Mouse (Mus musculus) MN1 (cell line): Measurements from ENCODE around the gene Rbks.

Experiments used
- DNase-seq: peaks from one replicate; pipeline ENCODE4 v3.0.0-alpha.2; 2016; ENCODE audit warnings: low spot score

Gene Rbks

DNA sequence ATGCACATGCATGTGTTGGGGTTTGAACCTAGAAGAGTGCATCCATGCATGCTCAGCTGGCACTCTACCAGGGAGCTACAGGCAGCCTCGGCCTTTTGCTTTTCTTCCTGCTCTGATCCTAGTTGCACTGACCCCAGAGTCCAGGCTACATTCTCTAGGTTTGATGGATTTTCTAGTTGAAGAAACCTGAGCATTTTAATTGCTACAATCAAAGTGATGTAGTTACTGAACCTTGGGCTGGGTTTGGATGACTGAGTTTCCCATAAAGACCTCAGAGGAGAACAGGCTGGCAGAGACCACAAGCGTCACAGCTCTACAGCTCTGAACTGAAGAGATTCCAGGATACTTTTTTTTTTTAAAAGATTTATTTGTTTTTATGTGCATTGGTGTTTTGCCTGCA, 114.2 kb downstream of the Rbks start:
- no peak for DNase-seq

DNA sequence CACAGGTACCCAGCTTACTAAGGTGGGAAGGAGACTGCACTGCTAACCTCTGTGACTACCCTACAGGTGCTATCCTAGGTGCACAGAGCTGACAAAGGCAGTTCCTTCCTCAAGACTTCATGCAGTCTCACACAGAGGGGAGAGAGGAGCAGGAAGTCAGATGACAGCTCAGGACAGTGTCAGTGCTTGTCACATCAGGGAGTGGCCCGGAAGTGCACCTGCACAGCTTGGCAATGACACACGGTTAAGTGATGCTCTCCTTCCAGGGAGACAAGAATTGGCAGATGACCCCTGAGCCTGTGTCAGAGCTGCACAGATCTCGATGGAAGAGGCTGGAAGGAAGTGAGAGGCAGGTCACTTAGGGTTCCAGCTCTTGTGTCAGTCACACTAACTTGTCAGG, 115.5 kb downstream of the Rbks start:
- no peak for DNase-seq

DNA sequence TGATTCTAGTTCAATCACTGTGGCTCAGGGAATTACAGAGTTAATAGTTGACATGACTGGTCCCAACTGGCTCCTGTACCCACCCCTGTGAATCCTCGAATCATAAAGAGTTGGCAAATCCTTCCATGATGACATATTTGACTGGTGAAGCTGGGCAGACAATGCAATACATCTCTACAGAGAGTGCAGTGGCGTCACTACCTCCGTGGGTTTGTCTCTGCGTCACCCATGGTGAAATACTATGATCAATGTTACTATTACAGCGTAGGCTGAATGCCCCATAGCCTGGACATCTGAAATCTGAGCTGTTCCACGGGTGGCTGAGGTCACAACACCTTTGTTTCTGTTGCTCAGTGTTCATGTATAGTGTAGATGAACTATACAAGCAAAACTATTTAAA, 116.2 kb downstream of the Rbks start:
- no peak for DNase-seq

DNA sequence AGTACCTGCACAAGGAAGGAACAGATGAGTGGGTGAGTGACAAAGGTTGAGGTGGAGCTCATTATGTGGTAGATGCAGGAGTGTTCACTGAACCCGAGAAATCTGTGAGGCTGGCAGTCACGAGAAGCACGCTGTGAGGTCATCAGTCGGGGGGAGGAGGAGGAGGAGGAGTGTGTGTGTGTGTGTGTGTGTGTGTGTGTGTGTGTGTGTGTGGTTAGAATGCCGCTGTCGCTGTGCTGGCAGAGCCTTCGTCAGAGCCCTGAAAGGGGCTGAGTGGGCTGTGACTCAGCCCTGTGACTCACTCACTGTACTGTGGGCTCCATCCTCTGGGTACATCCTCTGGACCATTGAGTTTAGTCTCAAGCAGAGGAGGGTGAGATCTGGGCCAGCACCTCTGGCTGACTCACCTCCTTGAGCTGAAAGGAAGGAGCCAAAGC, 120.9 kb downstream of the Rbks start:
- DNase-seq, result peak; percentile 82
